Mouse (Mus musculus) forebrain, embryonic 10.5 days (tissue): ENCODE results near the gene Slc4a8. TPM values are rescaled to one million over a fixed set of nuclear protein-coding genes. Genes with fewer than 3 reads are reported as not detected.
A peak's percentile ranks its signal among the peaks of the same experiment; 100 is the strongest.

Source experiments
- DNase-seq: peaks from one replicate; pipeline ENCODE4 v3.0.0-alpha.2; 2017; ENCODE audit warnings: low spot score; ENCODE audit errors: extremely low spot score
- H3K27ac ChIP-seq: fragments of 300-500 bp; sonication (generic); 2 replicates; pipeline ENCODE4 v1.5.1; 2016; ENCODE audit warnings: mild to moderate bottlenecking
- H3K27me3 ChIP-seq: fragments of 300-500 bp; sonication (generic); 2 replicates; pipeline ENCODE4 v1.6.1; 2016; ENCODE audit warnings: mild to moderate bottlenecking; ENCODE audit not compliant: poor library complexity, severe bottlenecking
- H3K36me3 ChIP-seq: fragments of 300-500 bp; sonication (generic); replicated peaks from 2 replicates; pipeline ENCODE4 v1.6.1; 2016; ENCODE audit warnings: mild to moderate bottlenecking, moderate library complexity
- H3K4me1 ChIP-seq: fragments of 300-500 bp; sonication (generic); 2 replicates; pipeline ENCODE4 v1.6.1; 2016
- H3K4me3 ChIP-seq: fragments of 300-500 bp; sonication (generic); 2 replicates; pipeline ENCODE4 v1.5.1; 2016; ENCODE audit warnings: mild to moderate bottlenecking, moderate library complexity
- H3K9me3 ChIP-seq: fragments of 300-500 bp; sonication (generic); 2 replicates; pipeline ENCODE4 v1.6.1; 2016; ENCODE audit warnings: mild to moderate bottlenecking, moderate library complexity
- WGBS: fragments of 180-500 bp; shearing (Covaris S2); methylation state at CpG from one replicate; pipeline ENCODE4 v1.1.7; 2016; 5-methylcytosine and 5-hydroxymethylcytosine counted together
- polyA plus RNA-seq: library from polyadenylated mRNA; unstranded; fragments of >200 nt; fragmentation: Nextera tagmentation; extraction: Ambion mirVana; gene quantifications from 2 replicates; pipeline ENCODE4 v1.2.1, GENCODE M21; 2016

The Slc4a8 gene
- polyA plus RNA-seq, result 10.1 and 10.8 TPM in 2 replicates

GRCm38 (mm10) chr15:100761419-100762185, at the start of gene Slc4a8:
Slc4a8 (plus strand) TSS chr15:100761747.
- peak; percentile 95 for DNase-seq

GRCm38 (mm10) chr15:100714470-100714869, 47.1 kb upstream of the Slc4a8 start:
- Histone ChIP-seq H3K9me3 (no peaks in the 10 kb centered on the region), H3K27ac (no peak overlapping the region), H3K4me1 (peaks cover 12% of the 10 kb centered on the region), H3K4me3 (no peak overlapping the region), H3K27me3 (no peaks in the 10 kb centered on the region), H3K36me3 (no peaks in the 10 kb centered on the region)
- no peak for DNase-seq
- 90% methylated on average over 8 of the region's 8 CpGs for WGBS

More at GRCm38 (mm10) chr15:100761419-100762185, at the start of gene Slc4a8:
- no peaks in the 10 kb centered on the region for H3K36me3 ChIP-seq
- peaks cover 38% of the 10 kb centered on the region for H3K4me1 ChIP-seq
- peaks cover 15% of the 10 kb centered on the region for H3K27me3 ChIP-seq
- under 1% methylated on average over 64 of the region's 64 CpGs for WGBS
- H3K9me3 ChIP-seq, result no peaks in the 10 kb centered on the region
- peak within 1 kb of the TSS; percentile 82 for H3K4me3 ChIP-seq
- peak within 1 kb of the TSS; percentile 90 for H3K27ac ChIP-seq

- Histone ChIP-seq H3K4me3 (no peak overlapping the region), H3K4me1 (peaks cover 12% of the 10 kb centered on the region), H3K27ac (no peak overlapping the region), H3K27me3 (no peaks in the 10 kb centered on the region), H3K9me3 (no peaks in the 10 kb centered on the region), H3K36me3 (no peaks in the 10 kb centered on the region)
- no peak for DNase-seq
- WGBS, result 59% methylated on average over 9 of the region's 9 CpGs
Observed at GRCm38 (mm10) chr15:100715399-100715993, 46.1 kb upstream of the Slc4a8 start.

DNA sequence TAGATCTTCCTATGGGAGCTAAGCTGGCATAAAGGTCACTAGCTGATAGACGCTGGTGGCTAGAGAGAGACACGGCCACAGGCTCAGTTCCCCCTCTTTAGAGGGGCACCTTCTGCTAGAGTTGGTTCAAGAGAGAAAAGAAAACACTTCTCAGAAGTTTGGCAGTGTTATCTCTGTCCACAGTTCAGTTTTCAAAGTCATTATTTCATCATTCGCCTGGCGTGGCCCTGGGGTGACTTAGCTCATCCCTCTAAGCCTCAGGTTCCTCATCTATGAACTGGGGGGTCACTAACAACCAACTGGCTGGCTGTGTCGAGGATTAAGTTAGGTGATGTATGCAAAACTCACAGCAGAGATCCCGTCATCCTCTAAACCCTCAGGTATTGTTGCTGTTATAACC, 43.6 kb upstream of the Slc4a8 start:
- Histone ChIP-seq H3K27ac (no peak overlapping the region), H3K36me3 (no peaks in the 10 kb centered on the region), H3K4me3 (no peak overlapping the region), H3K9me3 (no peaks in the 10 kb centered on the region), H3K4me1 (peaks cover 17% of the 10 kb centered on the region), H3K27me3 (0 out of 2 replicates have a peak, but pooled peaks cover 8% of the 10 kb centered on the region)
- no peak for DNase-seq
- WGBS, result 89% methylated on average over 6 of the region's 6 CpGs

- Histone ChIP-seq H3K27ac (no peak overlapping the region), H3K36me3 (no peaks in the 10 kb centered on the region), H3K4me1 (peaks cover 13% of the 10 kb centered on the region), H3K9me3 (no peaks in the 10 kb centered on the region), H3K27me3 (peaks cover 14% of the 10 kb centered on the region; the same call in 1 of the 2 replicates), H3K4me3 (no peak overlapping the region)
- 86% methylated on average over 11 of the region's 11 CpGs for WGBS
- no peak for DNase-seq
Observed at GRCm38 (mm10) chr15:100718572-100718971, 43.0 kb upstream of the Slc4a8 start.

GRCm38 (mm10) chr15:100719217-100719616, 42.3 kb upstream of the Slc4a8 start:
- no peaks in the 10 kb centered on the region for H3K36me3 ChIP-seq
- no peak for DNase-seq
- WGBS, result 92% methylated on average over 5 of the region's 5 CpGs
- no peak overlapping the region for H3K4me3 ChIP-seq
- H3K27me3 ChIP-seq, result peaks cover 14% of the 10 kb centered on the region; the same call in 1 of the 2 replicates
- H3K9me3 ChIP-seq, result no peaks in the 10 kb centered on the region
- peaks cover 13% of the 10 kb centered on the region for H3K4me1 ChIP-seq
- no peak overlapping the region for H3K27ac ChIP-seq

GRCm38 (mm10) chr15:100720066-100720465, 41.5 kb upstream of the Slc4a8 start:
- no peak for DNase-seq
- H3K4me1 ChIP-seq, result peaks cover 13% of the 10 kb centered on the region

GRCm38 (mm10) chr15:100721445-100721844, 40.1 kb upstream of the Slc4a8 start:
- H3K27me3 ChIP-seq, result peaks cover 15% of the 10 kb centered on the region; the same call in 1 of the 2 replicates
- H3K9me3 ChIP-seq, result no peaks in the 10 kb centered on the region
- H3K4me3 ChIP-seq, result no peak overlapping the region
- H3K4me1 ChIP-seq, result peaks cover 5% of the 10 kb centered on the region; the same call in 1 of the 2 replicates
- H3K27ac ChIP-seq, result no peak overlapping the region
- no peaks in the 10 kb centered on the region for H3K36me3 ChIP-seq
- no peak for DNase-seq
- 91% methylated on average over 5 of the region's 5 CpGs for WGBS

More at GRCm38 (mm10) chr15:100720066-100720465, 41.5 kb upstream of the Slc4a8 start:
- WGBS, result 91% methylated on average over 10 of the region's 10 CpGs
- Histone ChIP-seq H3K9me3 (no peaks in the 10 kb centered on the region), H3K27me3 (peaks cover 14% of the 10 kb centered on the region; the same call in 1 of the 2 replicates), H3K36me3 (no peaks in the 10 kb centered on the region), H3K4me3 (no peak overlapping the region), H3K27ac (no peak overlapping the region)

- Histone ChIP-seq H3K4me3 (no peak overlapping the region), H3K4me1 (peaks cover 5% of the 10 kb centered on the region; the same call in 1 of the 2 replicates), H3K27me3 (peaks cover 21% of the 10 kb centered on the region), H3K36me3 (no peaks in the 10 kb centered on the region), H3K9me3 (no peaks in the 10 kb centered on the region), H3K27ac (no peak overlapping the region)
- no peak for DNase-seq
- WGBS, result 72% methylated on average over 4 of the region's 4 CpGs
Observed at GRCm38 (mm10) chr15:100722026-100722425, 39.5 kb upstream of the Slc4a8 start.

GRCm38 (mm10) chr15:100722564-100722963, 39.0 kb upstream of the Slc4a8 start:
- Histone ChIP-seq H3K36me3 (no peaks in the 10 kb centered on the region), H3K9me3 (no peaks in the 10 kb centered on the region), H3K4me1 (peaks cover 5% of the 10 kb centered on the region; the same call in 1 of the 2 replicates), H3K27me3 (peaks cover 26% of the 10 kb centered on the region), H3K4me3 (no peak overlapping the region), H3K27ac (no peak overlapping the region)
- WGBS, result 82% methylated on average over 6 of the region's 6 CpGs
- DNase-seq, result no peak

GRCm38 (mm10) chr15:100723505-100723904, 38.0 kb upstream of the Slc4a8 start:
- Histone ChIP-seq H3K9me3 (no peaks in the 10 kb centered on the region), H3K27ac (no peak overlapping the region), H3K4me1 (peaks cover 6% of the 10 kb centered on the region), H3K27me3 (peaks cover 35% of the 10 kb centered on the region), H3K4me3 (no peak overlapping the region), H3K36me3 (no peaks in the 10 kb centered on the region)
- WGBS, result 88% methylated on average over 14 of the region's 14 CpGs
- DNase-seq, result no peak

- Histone ChIP-seq H3K4me3 (no peak overlapping the region), H3K27ac (no peak overlapping the region), H3K9me3 (no peaks in the 10 kb centered on the region), H3K36me3 (no peaks in the 10 kb centered on the region), H3K4me1 (peaks cover 18% of the 10 kb centered on the region), H3K27me3 (peaks cover 67% of the 10 kb centered on the region)
- DNase-seq, result no peak
- 82% methylated on average over 11 of the region's 11 CpGs for WGBS
Observed at GRCm38 (mm10) chr15:100726721-100727120, 34.8 kb upstream of the Slc4a8 start.

DNA sequence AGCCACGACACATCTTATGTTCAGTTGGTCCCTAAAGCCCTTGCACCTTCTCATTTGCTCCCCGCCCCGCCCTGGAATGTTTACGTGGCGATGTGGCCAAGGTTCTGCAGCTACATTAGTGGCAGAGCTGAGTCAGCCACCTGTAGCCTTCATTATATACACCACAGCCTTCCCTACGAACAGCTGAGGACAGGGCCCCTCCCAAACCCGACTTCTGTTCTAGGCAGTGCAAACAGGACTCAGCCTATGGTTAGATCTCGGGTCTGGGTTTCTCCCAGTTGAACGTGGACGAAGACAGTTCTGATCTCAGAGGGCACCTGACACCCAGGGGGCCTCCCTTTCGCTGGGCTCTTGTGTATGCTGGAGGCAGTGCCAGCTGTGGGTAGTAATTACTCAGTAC, 33.7 kb upstream of the Slc4a8 start:
- no peaks in the 10 kb centered on the region for H3K9me3 ChIP-seq
- no peak for DNase-seq
- no peak overlapping the region for H3K4me3 ChIP-seq
- H3K4me1 ChIP-seq, result peaks cover 16% of the 10 kb centered on the region
- H3K27me3 ChIP-seq, result peaks cover 71% of the 10 kb centered on the region
- WGBS, result 85% methylated on average over 11 of the region's 11 CpGs
- no peak overlapping the region for H3K27ac ChIP-seq
- H3K36me3 ChIP-seq, result no peaks in the 10 kb centered on the region
